Mouse (Mus musculus) 416B (cell line): ENCODE measurements at regions not wholly inside any gene's neighbourhood (a gene's known extent, or its start where the extent isn't known, plus 50 kb on each side); places are given as distances from the start of the nearest gene placed in this dataset.

Source experiments
- DNase-seq: peaks from one replicate; pipeline ENCODE4 v3.0.0; 2011; ENCODE audit warnings: low read depth

GRCm38 (mm10) chr16:84581166-84581565 is 66.2 kb downstream of the A730009L09Rik start:
- DNase-seq, result peak; percentile 37

DNA sequence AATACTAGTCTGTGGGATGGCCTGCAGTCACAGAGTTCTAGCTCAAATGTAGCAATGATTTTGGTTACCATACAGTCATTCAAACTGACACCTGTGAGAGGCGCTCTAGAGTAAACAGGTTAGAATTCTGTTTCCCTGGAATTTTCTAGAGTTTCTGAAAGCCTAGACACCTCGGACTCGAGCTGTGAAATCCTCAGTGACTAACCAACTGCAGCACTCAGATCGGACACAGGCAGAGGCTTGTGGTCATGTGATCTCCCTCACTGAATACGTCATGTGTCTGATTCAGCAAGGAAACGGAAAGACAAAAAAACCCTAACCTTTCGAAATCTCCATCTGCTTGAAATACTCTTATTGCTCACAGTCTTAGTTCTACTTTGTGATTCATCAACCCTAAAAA is 68.4 kb downstream of the A730009L09Rik start:
- DNase-seq, result peak; percentile 98

GRCm38 (mm10) chr16:84583773-84584229 is 68.9 kb downstream of the A730009L09Rik start:
- peak; percentile 91 for DNase-seq

- DNase-seq, result no peak
These were observed 69.9 kb downstream of the A730009L09Rik start for GRCm38 (mm10) chr16:84584724-84585399.

- DNase-seq, result peak; percentile 64
These were observed 78.1 kb downstream of the A730009L09Rik start for GRCm38 (mm10) chr16:84592978-84593377.

- DNase-seq, result no peak
These were observed 88.0 kb downstream of the A730009L09Rik start for GRCm38 (mm10) chr16:84602969-84603368.

GRCm38 (mm10) chr16:84603465-84604205 is 88.7 kb downstream of the A730009L09Rik start:
- peak; percentile 69 for DNase-seq

GRCm38 (mm10) chr16:84604272-84604975 is 89.5 kb downstream of the A730009L09Rik start:
- no peak for DNase-seq

DNA sequence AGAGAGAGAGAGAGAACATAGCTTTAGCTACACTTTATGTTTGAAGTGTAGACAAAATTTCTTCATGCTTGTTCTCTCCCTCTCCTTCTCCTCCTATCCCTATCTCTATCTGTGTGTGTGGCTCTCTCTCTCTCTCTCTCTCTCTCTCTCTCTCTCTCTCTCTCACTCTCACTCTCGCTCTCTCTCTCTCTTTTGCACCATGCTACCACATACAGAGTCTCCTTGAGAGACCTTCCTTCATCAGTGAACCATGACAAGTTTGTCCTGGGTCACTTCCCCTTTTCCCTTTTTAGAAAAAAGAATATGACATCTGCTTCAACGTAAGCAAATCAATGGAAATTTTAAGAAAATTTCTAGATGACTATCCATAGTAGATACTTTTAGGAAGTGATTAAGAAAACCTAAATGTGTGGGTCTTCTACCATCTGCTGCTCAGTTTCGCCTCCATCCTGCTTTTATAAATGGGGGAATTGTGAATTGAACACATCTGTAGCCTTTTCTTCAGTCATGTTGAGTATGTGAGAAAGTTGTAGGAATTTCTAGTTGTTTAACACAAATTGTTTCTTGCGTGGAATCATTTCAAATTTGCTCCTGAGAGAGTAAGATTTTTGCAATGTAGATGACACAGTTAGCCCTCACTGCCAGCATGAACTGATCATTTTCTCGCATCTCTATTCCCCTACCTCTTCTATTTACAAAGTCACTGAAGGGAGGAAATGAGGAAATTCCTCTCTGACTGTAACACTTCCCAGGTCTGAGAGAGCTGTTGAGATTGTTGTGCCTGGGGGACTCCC is 91.3 kb downstream of the A730009L09Rik start:
- DNase-seq, result no peak

DNA sequence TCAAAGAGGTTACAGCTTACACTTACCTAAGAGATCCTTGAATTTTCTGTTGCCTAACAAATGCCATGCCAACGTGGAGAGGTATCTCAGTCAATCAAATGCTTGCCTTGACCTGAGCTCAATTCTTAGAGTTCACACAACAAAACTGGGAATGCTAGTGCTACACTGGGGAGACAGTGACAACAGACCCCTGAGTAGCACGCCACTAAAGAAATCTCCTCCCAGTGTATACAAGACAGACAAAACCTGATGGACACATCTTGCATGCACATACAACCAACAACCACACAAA is 91.8 kb downstream of the A730009L09Rik start:
- DNase-seq, result no peak

DNA sequence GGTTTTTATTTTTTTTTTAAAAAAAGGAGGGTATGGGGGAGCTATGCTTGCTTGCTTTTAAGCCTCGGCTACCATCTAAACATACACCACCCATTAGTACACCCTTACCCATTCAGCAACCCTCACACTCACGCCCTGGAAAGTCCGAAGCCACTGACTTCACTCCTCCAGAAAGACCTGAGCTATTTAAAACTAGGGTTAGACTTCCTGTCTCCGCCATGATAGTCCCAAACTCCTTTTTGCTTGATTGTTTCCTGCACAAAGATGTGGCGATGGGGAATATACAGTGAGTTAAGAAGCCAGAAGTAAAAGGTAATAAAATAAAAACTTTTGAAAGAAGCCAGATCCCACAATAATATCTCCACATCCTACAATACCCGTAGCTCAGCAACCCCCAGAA is 92.6 kb downstream of the A730009L09Rik start:
- DNase-seq, result no peak

GRCm38 (mm10) chr16:84615683-84616082 is 100.8 kb downstream of the A730009L09Rik start:
- no peak for DNase-seq

DNA sequence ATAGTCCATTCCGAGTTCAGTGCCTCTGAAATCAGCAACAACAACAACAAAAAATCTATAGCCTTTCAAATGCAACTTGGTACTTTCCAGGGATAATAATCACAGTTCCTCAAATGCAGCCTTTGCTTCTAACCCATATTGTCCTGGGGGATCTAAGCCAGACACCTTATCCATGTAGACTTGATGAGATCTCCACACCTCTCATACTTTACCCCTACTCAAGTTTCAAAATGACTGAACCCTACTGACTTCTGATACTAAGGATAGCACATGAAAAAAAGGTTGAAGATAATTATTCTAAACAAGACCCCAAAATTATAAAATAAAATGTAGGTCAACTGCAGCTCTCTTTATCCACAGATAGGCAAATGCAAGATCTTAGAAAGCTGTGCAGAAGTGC is 101.2 kb downstream of the A730009L09Rik start:
- DNase-seq, result no peak

GRCm38 (mm10) chr16:84618379-84618778 is 103.5 kb downstream of the A730009L09Rik start:
- DNase-seq, result no peak

DNA sequence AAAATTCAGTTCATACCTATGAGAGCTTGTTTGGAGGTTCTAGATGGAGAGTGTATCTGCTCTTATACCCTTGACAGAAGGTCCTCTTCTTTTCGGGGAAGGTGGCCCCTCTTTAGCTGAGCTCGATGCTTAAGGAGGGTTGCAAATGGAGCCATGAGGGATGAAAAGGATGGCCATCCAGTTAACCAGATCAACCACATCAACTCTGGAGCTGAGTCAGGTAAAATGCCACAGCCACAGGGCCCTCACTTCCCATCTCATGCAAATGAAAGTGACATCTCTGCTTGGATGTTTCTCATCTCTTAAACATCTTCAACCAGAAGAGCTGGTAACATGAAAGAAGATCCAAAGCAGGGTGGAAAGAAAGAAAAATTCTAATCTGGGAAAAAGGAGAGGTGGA is 105.0 kb downstream of the A730009L09Rik start:
- DNase-seq, result no peak

DNA sequence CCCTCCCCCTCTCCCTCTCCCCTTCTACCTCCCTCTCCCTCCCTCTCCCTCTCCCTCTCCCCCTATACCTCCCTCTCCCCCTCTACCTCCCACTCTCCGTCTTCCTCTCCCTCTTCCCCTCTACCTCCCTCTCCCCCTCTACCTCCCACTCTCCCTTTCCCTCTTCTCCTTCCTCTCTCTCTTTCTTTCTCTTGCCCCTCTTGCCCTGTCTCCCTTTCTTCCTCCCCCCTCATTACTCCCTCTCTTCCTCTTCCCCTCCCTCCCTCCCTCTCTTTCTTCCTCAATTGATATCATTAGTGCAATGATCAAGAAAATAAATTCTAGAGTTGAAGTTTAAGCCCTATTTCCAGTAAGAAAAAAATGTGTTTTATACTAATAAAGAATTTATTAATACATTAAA is 105.9 kb downstream of the A730009L09Rik start:
- DNase-seq, result no peak

GRCm38 (mm10) chr16:84621300-84622031 is 106.5 kb downstream of the A730009L09Rik start:
- peak; percentile 69 for DNase-seq

GRCm38 (mm10) chr16:84623346-84624085 is 108.6 kb downstream of the A730009L09Rik start:
- no peak for DNase-seq

- no peak for DNase-seq
These were observed 109.7 kb downstream of the A730009L09Rik start for GRCm38 (mm10) chr16:84624443-84625109.

- no peak for DNase-seq
These were observed 110.3 kb downstream of the A730009L09Rik start for GRCm38 (mm10) chr16:84625110-84625722.
